Mouse (Mus musculus): ENCODE results near the gene Zfp644. TPM values are rescaled to one million over a fixed set of nuclear protein-coding genes. Genes with fewer than 3 reads are reported as not detected.

Zfp644 gene
- polyA plus RNA-seq, 1 experiment from 2014 or later: 69.6 TPM

DNA sequence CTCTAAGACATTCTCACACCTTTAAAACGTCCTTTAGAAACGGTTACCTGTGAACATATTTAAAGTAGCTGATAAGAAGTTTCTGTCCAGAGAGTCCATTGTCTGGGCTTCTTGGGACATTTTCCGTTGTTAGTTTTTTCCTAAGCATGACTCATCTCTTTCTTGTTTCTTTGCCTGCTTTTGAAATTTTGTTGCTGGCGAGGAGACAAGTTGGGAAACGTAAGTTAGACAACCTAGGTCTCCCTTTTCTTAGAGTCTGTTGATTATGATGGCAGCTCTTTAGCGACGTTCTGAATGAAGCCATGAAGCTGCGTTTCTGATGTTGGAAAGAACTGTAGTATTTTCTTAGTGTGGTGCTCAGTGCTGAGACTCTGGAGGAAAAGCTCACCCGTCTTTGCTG is 108.1 kb downstream of the Zfp644 start:
- no peaks in the 10 kb centered on the region for H3K27me3 ChIP-seq (replicated peaks)
- no peak overlapping the region for H3K4me3 ChIP-seq
- no peak for ATAC-seq (replicated peaks)
- H3K9me3 ChIP-seq: no peaks in the 10 kb centered on the region
- no peaks in the 10 kb centered on the region for H3K4me1 ChIP-seq
- H3K9ac ChIP-seq: no peak overlapping the region
- no peak overlapping the region for H3K27ac ChIP-seq
- no peak overlapping the region for H3K4me2 ChIP-seq
- H3K36me3 ChIP-seq (replicated peaks): peaks cover 6% of the 10 kb centered on the region; the same call in 1 of the 2 replicates
- 98% methylated on average over 9 of the region's 9 CpGs for WGBS

DNA sequence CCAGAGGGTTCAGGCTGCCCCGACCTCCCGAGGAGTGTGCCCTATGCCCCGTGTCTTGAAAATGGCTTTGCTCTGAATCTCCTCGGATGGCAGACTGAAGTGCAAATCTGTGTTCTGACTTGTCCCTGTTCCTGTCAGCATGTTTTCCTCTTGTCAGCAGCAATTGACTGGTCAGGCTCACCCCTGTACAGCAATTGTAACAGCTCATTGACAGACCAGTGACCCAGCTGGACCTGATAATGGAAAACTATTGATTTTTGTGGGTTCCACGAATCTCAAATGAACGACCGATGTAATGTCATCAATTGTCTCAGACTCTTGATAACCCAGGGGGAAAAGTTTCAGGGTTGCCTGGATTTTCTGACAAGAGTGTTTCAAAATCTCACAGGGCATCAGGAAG is 116.1 kb downstream of the Zfp644 start:
- Histone ChIP-seq H3K27me3 (replicated peaks) (peaks cover 1% of the 10 kb centered on the region), H3K9ac (no peak overlapping the region), H3K36me3 (replicated peaks) (no peaks in the 10 kb centered on the region), H3K4me1 (peaks cover 6% of the 10 kb centered on the region; the same call in 1 of the 2 replicates), H3K4me3 (no peak overlapping the region), H3K27ac (no peak overlapping the region), H3K9me3 (no peaks in the 10 kb centered on the region), H3K4me2 (no peak overlapping the region)
- 78% methylated on average over 7 of the region's 7 CpGs for WGBS
- ATAC-seq (replicated peaks): no peak

DNA sequence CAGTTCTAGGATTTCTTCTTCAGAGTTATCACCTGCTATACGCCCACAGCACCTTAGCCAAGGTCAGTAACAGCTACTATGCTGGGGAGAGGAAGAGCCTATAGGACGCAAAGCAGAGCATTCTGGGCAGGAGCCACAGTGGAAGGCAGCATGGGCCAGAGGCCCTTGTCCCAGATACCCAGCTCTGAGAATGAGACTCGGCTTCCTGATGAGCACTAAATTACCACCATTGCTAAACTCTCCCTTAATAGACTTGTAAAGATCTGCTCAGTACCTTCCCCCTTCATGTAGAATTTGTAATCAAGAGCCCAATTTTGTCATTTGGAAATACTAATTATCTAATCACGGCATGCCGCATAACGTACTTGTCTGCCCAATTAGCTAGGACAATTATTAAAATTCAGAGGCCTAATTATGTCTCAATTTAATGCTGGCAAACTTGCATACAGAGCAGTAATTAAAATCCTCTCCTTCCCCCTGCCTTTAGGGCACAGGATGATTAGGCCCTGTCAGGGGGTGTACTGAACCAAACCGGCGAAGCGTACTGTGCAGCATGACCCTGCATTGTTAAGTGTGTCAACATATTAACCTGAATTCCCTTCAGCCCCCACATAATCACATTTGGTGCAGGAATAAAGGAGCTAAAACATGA is 119.7 kb downstream of the Zfp644 start:
- no peak overlapping the region for H3K27ac ChIP-seq
- no peak overlapping the region for H3K4me3 ChIP-seq
- H3K27me3 ChIP-seq (replicated peaks): peaks cover 6% of the 10 kb centered on the region
- WGBS: 47% methylated on average over 9 of the region's 9 CpGs
- H3K4me1 ChIP-seq: peaks cover 23% of the 10 kb centered on the region
- H3K9ac ChIP-seq: no peak overlapping the region
- no peak overlapping the region for H3K4me2 ChIP-seq
- H3K9me3 ChIP-seq: no peaks in the 10 kb centered on the region
- no peaks in the 10 kb centered on the region for H3K36me3 ChIP-seq (replicated peaks)
- ATAC-seq (replicated peaks): no peak

DNA sequence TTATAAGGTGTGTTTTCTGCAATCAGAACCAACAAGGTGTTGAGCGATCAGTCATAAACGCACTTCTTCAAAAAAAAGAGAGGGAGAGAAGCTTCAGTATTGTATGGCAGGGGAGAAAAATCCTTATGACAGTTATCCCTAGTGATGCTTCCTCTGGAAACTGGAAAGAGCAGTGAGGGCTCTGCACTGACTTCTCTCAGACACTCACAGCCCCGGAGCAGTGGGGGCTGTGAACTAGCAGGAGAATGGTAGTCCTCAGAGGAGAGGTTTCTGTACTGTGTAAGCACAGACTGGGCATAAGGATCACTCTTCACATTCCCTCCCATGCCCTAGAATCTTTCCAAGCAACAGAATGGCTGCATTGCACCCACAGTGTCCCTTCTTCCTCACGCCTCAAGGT is 122.0 kb downstream of the Zfp644 start:
- Histone ChIP-seq H3K27me3 (replicated peaks) (peaks cover 6% of the 10 kb centered on the region), H3K4me3 (peak overlapping the region; percentile 52), H3K9ac (no peak overlapping the region), H3K36me3 (replicated peaks) (no peaks in the 10 kb centered on the region), H3K4me2 (peak overlapping the region; percentile 96), H3K9me3 (no peaks in the 10 kb centered on the region), H3K4me1 (peaks cover 23% of the 10 kb centered on the region), H3K27ac (no peak overlapping the region)
- ATAC-seq (replicated peaks): peak; percentile 46
- 21% methylated on average over 4 of the region's 4 CpGs for WGBS

DNA sequence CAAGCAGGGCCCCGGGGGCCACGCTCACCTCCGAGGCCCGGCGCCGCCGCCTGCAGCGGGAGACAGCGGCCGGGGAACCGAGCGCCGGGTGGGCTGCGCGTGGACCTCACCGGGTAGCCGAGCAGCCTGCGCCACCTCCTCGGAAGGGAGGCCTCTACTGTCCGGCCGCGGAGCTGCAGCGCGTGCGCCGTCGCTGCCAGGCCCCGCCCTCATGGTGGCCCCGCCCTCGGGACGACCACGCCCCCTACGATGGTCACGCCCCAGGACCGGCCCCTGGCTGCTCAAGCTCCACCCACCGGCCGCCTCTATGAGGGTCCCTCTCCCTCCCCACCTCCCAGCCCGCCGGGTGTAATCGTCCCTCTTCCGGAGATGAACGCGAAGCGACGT is 122.5 kb downstream of the Zfp644 start:
- H3K27ac ChIP-seq: peak overlapping the region; percentile 53; the same call in 1 of the 2 replicates
- H3K4me1 ChIP-seq: peaks cover 23% of the 10 kb centered on the region
- no peaks in the 10 kb centered on the region for H3K9me3 ChIP-seq
- peak overlapping the region; percentile 96 for H3K4me2 ChIP-seq
- no peaks in the 10 kb centered on the region for H3K36me3 ChIP-seq (replicated peaks)
- WGBS: under 1% methylated on average over 42 of the region's 45 CpGs
- peak; percentile 92 for ATAC-seq (replicated peaks)
- H3K4me3 ChIP-seq: peak overlapping the region; percentile 52
- peak overlapping the region; percentile 56 for H3K9ac ChIP-seq
- peaks cover 12% of the 10 kb centered on the region for H3K27me3 ChIP-seq (replicated peaks)

DNA sequence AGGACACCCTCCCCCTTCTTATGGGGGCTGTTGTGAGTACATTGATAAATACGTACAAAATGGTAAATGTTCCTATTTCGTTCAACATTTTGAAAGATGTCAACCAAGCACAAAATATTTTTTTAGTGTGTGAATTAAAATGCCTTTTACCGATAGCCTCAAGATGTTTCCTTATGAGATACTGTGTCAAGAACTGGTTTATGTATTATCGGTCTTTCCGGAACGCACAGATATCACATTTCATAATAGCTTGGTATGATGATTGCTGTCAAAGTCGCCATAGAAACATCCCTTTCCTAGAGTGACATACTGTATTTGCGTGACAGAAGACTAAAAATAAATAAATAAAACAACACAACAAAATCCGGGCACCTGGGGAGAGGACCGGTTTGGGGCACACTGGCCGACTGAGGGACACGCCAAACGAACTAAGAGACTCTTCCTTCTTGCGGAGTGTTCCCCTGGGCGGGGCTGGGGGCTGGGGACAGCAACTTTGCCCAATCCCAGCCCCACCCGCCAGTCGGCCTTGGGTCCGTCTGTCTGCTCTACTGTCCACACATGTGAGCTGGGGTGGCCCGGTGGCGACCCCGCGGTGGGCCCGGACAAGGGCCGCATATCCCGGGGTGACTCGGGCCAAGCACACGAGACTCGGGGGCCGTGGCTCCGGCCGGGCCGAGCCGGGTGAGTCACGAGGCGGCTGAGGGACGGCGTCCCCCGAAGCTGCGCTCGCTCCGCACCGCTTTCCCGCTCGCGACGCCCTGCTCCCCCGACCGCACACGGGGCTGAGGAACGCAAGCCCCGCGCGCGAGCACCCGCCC is 123.1 kb downstream of the Zfp644 start:
- Histone ChIP-seq H3K27me3 (replicated peaks) (peaks cover 18% of the 10 kb centered on the region), H3K9me3 (no peaks in the 10 kb centered on the region), H3K4me1 (peaks cover 23% of the 10 kb centered on the region), H3K4me2 (peak overlapping the region; percentile 96), H3K27ac (peak overlapping the region; percentile 53), H3K4me3 (peak overlapping the region; percentile 52), H3K9ac (peak overlapping the region; percentile 56), H3K36me3 (replicated peaks) (no peaks in the 10 kb centered on the region)
- 3% methylated on average over 55 of the region's 55 CpGs for WGBS
- peak; percentile 80 for ATAC-seq (replicated peaks)

Other genes with a start within 250 kb of the Zfp644 start
- 7.8 and 8.5 TPM in 2 replicates for gene Barhl2, start 239.1 kb downstream of the Zfp644 start, polyA plus RNA-seq (2015; fragmentation: Nextera tagmentation; extraction: Ambion mirVana)
- gene Gm17304, start 88.2 kb downstream of the Zfp644 start, polyA plus RNA-seq (2015; fragmentation: Nextera tagmentation; extraction: Ambion mirVana): not detected in 2 replicates
- gene Hfm1, start 229.0 kb upstream of the Zfp644 start, polyA plus RNA-seq (2015; fragmentation: Nextera tagmentation; extraction: Ambion mirVana): 5.6 and 6.9 TPM in 2 replicates

Measured in midbrain, embryonic 15.5 days (tissue).